Mouse (Mus musculus): ENCODE data around the gene Cyb5b.

The Cyb5b gene

GRCm38 (mm10) chr8:107219078-107219477, 68.6 kb downstream of the Cyb5b start:
- in situ Hi-C loops (cut with MboI, MseI): no loop called here

- in situ Hi-C loops (cut with MboI, MseI): no loop called here
Observed at GRCm38 (mm10) chr8:107221924-107222851, 71.7 kb downstream of the Cyb5b start.

GRCm38 (mm10) chr8:107226183-107226582, 75.7 kb downstream of the Cyb5b start:
- in situ Hi-C loops (cut with MboI, MseI): no loop called here

GRCm38 (mm10) chr8:107227011-107227626, 76.7 kb downstream of the Cyb5b start:
- in situ Hi-C loops (cut with MboI, MseI): no loop called here

- in situ Hi-C loops (cut with MboI, MseI): no loop called here
Observed at GRCm38 (mm10) chr8:107233251-107233650, 82.8 kb downstream of the Cyb5b start.

- in situ Hi-C loops (cut with MboI, MseI): no loop called here
Observed at GRCm38 (mm10) chr8:107233718-107234117, 83.3 kb downstream of the Cyb5b start.
